Mouse (Mus musculus): ENCODE measurements at regions not wholly inside any gene's neighbourhood (a gene's known extent, or its start where the extent isn't known, plus 50 kb on each side); places are given as distances from the start of the nearest gene placed in this dataset.

- no peak for TF ChIP-seq CTCF (IDR thresholded peaks at IDR 0.05; ENCODE audit: low read depth, low read length)
- no peak for TF ChIP-seq GATA1 (IDR thresholded peaks at IDR 0.05; ENCODE audit: borderline replicate concordance, low read length)
- no peak for TF ChIP-seq GATA2 (IDR thresholded peaks at IDR 0.05; ENCODE audit: borderline replicate concordance, low read depth, low read length)
Observed at GRCm38 (mm10) chr4:119018573-119018972, 57.2 kb downstream of the Lao1 start.
